Mouse (Mus musculus) heart, embryonic 10.5 days (tissue): ENCODE data around the gene A4galt. TPM values are rescaled to one million over a fixed set of nuclear protein-coding genes. Genes with fewer than 3 reads are reported as not detected.

Experiments
- DNase-seq: peaks from one replicate; pipeline ENCODE4 v3.0.0-alpha.2; 2017; ENCODE audit warnings: low spot score
- H3K27ac ChIP-seq: fragments of 300-500 bp; sonication (generic); 2 replicates; pipeline ENCODE4 v1.5.1; 2016; ENCODE audit warnings: mild to moderate bottlenecking
- H3K27me3 ChIP-seq: fragments of 300-500 bp; sonication (generic); 2 replicates; pipeline ENCODE4 v1.6.1; 2016; ENCODE audit warnings: mild to moderate bottlenecking; ENCODE audit not compliant: poor library complexity, insufficient read depth, severe bottlenecking
- H3K36me3 ChIP-seq: fragments of 300-500 bp; sonication (generic); 2 replicates; pipeline ENCODE4 v1.6.1; 2016; ENCODE audit warnings: mild to moderate bottlenecking, moderate library complexity
- H3K4me1 ChIP-seq: fragments of 300-500 bp; sonication (generic); 2 replicates; pipeline ENCODE4 v1.6.1; 2016; ENCODE audit warnings: mild to moderate bottlenecking
- H3K4me3 ChIP-seq: fragments of 300-500 bp; sonication (generic); 2 replicates; pipeline ENCODE4 v1.5.1; 2016; ENCODE audit warnings: mild to moderate bottlenecking, moderate library complexity
- H3K9me3 ChIP-seq: fragments of 300-500 bp; sonication (generic); 2 replicates; pipeline ENCODE4 v1.6.1; 2016; ENCODE audit warnings: mild to moderate bottlenecking, moderate library complexity
- WGBS: fragments of 180-500 bp; shearing (Covaris S2); methylation state at CpG from one replicate; pipeline ENCODE4 v1.1.7; 2016; 5-methylcytosine and 5-hydroxymethylcytosine counted together
- polyA plus RNA-seq: library from polyadenylated mRNA; unstranded; fragments of >200 nt; fragmentation: Nextera tagmentation; extraction: Ambion mirVana; gene quantifications from 2 replicates; pipeline ENCODE4 v1.2.1, GENCODE M21; 2016

Gene A4galt
- polyA plus RNA-seq, 1 experiment from 2014 or later: not detected

DNA sequence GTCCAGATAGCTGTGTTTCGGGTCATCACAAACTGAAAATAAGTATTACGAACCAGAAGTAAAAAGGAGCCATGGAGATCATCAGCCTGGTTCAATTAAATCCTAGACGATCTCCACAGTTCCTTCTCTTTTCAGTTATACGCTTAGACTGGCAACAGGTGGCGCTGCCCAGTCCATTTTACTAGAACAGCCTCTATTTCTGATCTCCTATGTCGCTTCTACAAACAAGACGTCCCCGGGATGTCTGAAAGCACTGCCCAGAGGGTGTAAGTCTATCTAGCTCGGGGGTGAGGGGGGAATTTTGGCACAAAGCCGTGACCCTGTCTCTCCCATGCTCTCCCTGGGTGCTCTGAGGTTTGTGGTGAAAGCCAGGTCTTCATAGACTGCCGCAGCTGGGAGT lies 41.3 kb downstream of the A4galt start:
- Histone ChIP-seq H3K27ac (no peak overlapping the region), H3K27me3 (peaks cover 12% of the 10 kb centered on the region; the same call in 1 of the 2 replicates), H3K36me3 (no peaks in the 10 kb centered on the region), H3K9me3 (no peaks in the 10 kb centered on the region), H3K4me1 (peaks cover 10% of the 10 kb centered on the region), H3K4me3 (peak overlapping the region; percentile 37)
- 20% methylated on average over 11 of the region's 11 CpGs for WGBS
- DNase-seq: no peak

DNA sequence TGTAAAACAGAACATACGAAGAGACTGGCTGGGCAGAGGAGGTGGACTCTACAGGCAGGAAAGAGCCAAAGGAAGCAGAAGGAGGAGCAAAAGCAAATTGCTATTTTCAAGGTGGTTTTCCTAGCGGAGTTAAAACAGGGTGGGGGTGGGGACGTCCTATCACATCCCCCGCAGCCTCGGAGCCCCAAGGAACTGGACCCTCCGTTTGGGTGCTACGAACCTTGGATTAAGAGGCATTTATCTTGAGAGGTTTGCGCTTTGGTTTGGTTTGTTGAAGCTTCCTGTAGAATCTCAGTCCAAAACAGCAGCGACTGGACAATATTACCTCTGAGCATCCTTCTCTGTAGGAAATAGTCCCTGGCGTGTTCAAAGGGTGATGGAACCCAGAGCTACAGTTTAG lies 41.9 kb downstream of the A4galt start:
- Histone ChIP-seq H3K9me3 (no peaks in the 10 kb centered on the region), H3K4me1 (peaks cover 15% of the 10 kb centered on the region), H3K36me3 (no peaks in the 10 kb centered on the region), H3K27ac (no peak overlapping the region), H3K27me3 (peaks cover 12% of the 10 kb centered on the region; the same call in 1 of the 2 replicates), H3K4me3 (peak overlapping the region; percentile 37)
- no peak for DNase-seq
- WGBS: 10% methylated on average over 10 of the region's 10 CpGs

DNA sequence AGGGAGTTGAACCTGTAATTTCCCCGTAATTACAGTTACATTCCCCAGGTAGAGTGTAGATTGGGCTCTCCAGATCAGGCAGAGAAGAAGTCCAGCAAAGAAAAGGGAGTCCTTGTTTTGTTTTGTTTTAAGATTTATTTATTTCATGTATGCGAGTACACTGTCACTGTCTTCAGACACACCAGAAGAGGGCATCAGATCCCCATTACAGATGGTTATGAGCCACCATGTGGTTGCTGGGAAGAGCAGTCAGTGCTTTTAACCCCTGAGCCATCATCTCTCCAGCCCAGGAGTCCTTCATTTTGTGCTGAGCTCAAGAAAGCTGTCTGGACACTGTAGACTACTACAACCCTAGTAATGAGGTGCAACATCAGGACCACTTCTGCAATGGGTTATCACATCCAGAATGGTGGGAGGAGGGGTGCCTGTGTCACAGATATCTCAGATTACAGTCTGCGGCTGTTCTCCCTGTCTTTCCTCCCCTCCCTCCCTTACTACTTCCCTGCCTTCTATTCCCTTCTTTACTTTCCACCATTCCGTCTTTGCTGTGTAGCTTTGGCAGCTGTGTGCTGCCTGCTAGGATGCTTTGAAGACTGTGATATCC lies 42.4 kb downstream of the A4galt start:
- 37% methylated on average over 4 of the region's 4 CpGs for WGBS
- DNase-seq: no peak
- no peak overlapping the region for H3K27ac ChIP-seq
- no peaks in the 10 kb centered on the region for H3K36me3 ChIP-seq
- peak overlapping the region; percentile 37; the same call in 1 of the 2 replicates for H3K4me3 ChIP-seq
- H3K9me3 ChIP-seq: no peaks in the 10 kb centered on the region
- peaks cover 12% of the 10 kb centered on the region; the same call in 1 of the 2 replicates for H3K27me3 ChIP-seq
- H3K4me1 ChIP-seq: peaks cover 20% of the 10 kb centered on the region

DNA sequence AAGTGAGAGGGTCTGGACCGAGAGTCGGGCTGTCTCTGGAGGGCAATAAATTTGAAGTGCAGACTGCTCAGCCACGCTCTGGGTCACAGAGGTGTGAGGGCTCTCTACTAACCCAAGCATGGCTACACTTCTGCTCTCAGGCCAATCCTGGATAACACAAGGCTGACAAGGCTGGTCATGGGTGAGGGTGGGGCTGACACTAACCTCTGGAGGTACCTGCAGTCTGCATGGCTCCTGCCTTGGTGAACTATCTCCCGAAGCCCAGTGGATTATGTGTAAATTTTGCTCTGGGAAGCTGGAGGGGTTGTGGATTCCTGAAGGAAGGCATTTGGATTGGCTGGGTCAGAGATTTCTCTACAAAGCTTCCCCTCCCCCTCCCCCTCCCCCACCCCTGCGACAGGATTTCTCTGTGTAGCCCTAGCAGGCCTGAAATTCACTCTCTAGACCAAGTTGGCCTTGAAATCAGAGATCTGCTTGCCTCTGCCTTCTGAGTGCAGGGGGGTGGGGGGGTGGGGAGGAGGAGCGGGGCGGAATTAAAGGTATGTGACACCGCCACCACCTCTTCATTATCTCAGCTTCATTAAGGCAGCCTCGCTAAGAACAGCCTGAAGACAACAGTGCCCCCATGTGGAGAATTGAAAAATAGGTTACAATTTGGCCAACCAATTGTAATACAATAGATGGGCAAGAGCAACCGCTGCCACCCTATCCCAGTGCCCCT lies 46.7 kb downstream of the A4galt start:
- Histone ChIP-seq H3K27me3 (peaks cover 12% of the 10 kb centered on the region; the same call in 1 of the 2 replicates), H3K4me3 (peak overlapping the region; percentile 40; the same call in 1 of the 2 replicates), H3K9me3 (no peaks in the 10 kb centered on the region), H3K36me3 (no peaks in the 10 kb centered on the region), H3K27ac (no peak overlapping the region), H3K4me1 (peaks cover 26% of the 10 kb centered on the region)
- WGBS: 32% methylated on average over 10 of the region's 10 CpGs
- no peak for DNase-seq

DNA sequence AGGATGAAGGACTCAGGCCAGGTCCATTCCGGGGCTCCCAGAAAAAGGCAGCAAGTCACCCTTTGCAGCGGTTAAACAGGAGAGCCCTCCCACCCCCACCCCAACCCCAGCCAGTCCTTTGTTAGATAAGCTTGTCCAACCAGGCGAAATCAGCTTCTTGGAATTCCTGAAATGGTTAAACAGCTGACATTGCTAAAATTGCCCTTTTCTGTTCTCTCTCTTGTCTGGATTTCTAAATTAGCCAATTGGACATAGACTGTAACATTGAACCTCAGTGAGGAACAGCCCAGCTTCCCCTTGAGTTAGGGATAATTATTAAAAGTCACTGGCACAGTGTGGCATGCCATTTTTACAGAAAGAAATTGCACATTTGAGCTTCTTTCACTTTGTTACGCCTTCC lies 49.2 kb downstream of the A4galt start:
- Histone ChIP-seq H3K27me3 (no peaks in the 10 kb centered on the region), H3K36me3 (no peaks in the 10 kb centered on the region), H3K4me3 (no peak overlapping the region), H3K9me3 (no peaks in the 10 kb centered on the region), H3K27ac (0 out of 2 replicates have a peak overlapping the region, but pooled peaks have one; percentile 2), H3K4me1 (peaks cover 18% of the 10 kb centered on the region)
- no peak for DNase-seq
- 38% methylated on average over 4 of the region's 4 CpGs for WGBS

DNA sequence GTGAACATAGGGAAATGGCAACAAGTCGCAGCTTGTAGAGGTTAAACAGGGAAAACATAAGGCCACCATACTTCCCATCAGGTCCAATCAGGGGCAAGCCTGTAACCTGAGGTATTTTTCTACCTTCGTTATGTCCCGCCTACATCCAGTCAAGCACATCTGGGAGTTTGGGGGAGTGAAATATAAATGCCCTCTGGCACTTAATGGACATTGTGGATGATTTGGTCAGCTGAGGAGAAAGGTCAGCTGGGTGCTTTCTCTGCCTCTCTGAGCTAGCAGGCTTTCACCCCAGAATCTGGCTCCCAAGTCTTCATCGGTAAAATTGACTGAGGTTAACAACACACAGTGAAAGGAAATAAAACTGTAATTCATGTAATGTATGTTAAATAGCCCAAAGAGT lies 58.2 kb downstream of the A4galt start:
- no peaks in the 10 kb centered on the region for H3K9me3 ChIP-seq
- H3K4me3 ChIP-seq: no peak overlapping the region
- DNase-seq: no peak
- no peak overlapping the region for H3K27ac ChIP-seq
- no peaks in the 10 kb centered on the region for H3K27me3 ChIP-seq
- H3K36me3 ChIP-seq: no peaks in the 10 kb centered on the region
- no peaks in the 10 kb centered on the region for H3K4me1 ChIP-seq
- WGBS: 88% methylated on average over 4 of the region's 4 CpGs

DNA sequence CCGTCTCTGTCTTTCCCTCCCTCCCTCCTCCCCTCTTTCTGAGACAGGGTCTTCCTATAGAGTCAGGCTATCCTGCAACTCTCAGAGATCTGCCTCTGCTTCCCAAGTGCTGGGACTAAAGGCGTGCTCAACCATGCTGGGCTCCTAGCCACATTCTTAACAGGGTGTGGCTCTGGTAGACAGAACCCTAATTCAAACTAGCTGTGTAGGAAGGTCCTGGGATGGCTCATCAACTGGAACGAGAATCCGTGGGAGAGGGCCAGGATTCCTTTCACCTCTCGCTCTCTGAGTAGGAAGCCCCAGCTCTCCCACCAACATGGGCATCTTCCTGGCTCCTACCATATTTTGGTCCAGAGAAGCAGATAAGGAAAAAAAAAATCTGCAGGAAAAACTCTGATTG lies 69.2 kb downstream of the A4galt start:
- DNase-seq: no peak
- WGBS: 74% methylated on average over 5 of the region's 5 CpGs
- Histone ChIP-seq H3K4me3 (no peak overlapping the region), H3K27me3 (no peaks in the 10 kb centered on the region; the same call in 1 of the 2 replicates), H3K4me1 (peaks cover 8% of the 10 kb centered on the region), H3K27ac (no peak overlapping the region), H3K36me3 (no peaks in the 10 kb centered on the region), H3K9me3 (no peaks in the 10 kb centered on the region)

DNA sequence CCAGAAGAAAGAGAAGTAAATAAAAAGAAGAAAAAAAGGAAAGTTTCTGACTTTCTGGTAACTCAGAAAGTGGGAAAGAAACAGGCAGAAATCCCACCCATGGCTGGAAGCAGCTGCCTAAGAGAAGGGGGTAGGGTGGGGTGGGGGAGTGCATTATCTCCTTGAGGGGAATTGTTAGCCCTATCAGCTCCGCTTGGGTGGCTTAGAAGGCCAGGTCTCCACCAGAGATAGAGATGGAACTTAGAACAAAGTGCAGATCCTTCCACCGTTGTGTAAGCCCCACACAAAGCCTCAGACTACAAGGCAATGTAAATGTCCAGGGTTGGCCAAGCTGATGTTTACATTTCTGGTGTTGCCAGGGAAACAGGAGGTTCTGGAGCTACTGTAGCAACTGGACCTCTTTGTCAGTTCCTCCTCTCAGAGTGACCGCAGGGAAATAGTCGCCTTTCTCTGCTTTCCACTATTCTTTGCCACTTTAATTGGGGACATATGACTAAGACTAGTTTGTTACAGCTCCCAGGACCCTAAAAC lies 69.7 kb downstream of the A4galt start:
- Histone ChIP-seq H3K9me3 (no peaks in the 10 kb centered on the region), H3K36me3 (no peaks in the 10 kb centered on the region), H3K4me1 (peaks cover 8% of the 10 kb centered on the region), H3K27ac (no peak overlapping the region), H3K27me3 (no peaks in the 10 kb centered on the region; the same call in 1 of the 2 replicates), H3K4me3 (no peak overlapping the region)
- 42% methylated on average over 4 of the region's 4 CpGs for WGBS
- DNase-seq: peak; percentile 76

DNA sequence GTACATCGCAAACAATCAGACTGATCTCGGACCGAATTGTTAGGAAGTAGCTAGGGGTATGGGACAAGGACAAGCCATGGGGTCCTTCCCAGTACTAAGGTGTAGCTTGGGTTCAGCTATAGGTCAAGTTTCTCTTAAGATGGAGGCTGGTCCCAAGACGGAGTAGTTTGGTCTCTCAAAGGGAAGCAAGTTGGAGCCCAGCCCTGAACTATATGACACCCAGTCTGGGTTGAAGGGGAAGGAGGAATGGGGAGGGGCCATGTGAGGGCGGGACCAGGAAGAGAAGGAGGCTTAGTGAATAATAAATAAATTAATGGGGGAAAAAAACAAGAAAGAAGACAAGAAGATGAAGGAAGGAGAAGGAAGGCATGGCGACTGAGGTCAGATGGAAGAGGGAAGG lies 71.6 kb downstream of the A4galt start:
- Histone ChIP-seq H3K9me3 (no peaks in the 10 kb centered on the region), H3K4me1 (peaks cover 8% of the 10 kb centered on the region), H3K4me3 (no peak overlapping the region), H3K27me3 (no peaks in the 10 kb centered on the region; the same call in 1 of the 2 replicates), H3K27ac (no peak overlapping the region), H3K36me3 (no peaks in the 10 kb centered on the region)
- DNase-seq: no peak
- WGBS: 83% methylated on average over 6 of the region's 6 CpGs

Other genes with a start within 250 kb of the A4galt start
- 2.0 and 3.4 TPM in 2 replicates for gene Nfam1, start 218.5 kb downstream of the A4galt start, polyA plus RNA-seq
- gene Serhl, start 162.3 kb downstream of the A4galt start, polyA plus RNA-seq: 57.6 and 75.6 TPM in 2 replicates
- gene Rrp7a, start 129.0 kb downstream of the A4galt start, polyA plus RNA-seq: 52.7 and 64.6 TPM in 2 replicates
- gene Poldip3, start 102.4 kb downstream of the A4galt start, polyA plus RNA-seq: 105 and 119 TPM in 2 replicates
- 177 and 178 TPM in 2 replicates for gene Cyb5r3, start 79.2 kb downstream of the A4galt start, polyA plus RNA-seq
- gene Arfgap3, start 98.5 kb upstream of the A4galt start, polyA plus RNA-seq: 25.8 and 27.5 TPM in 2 replicates
- gene Pacsin2, start 212.8 kb upstream of the A4galt start, polyA plus RNA-seq: 81.9 and 82.4 TPM in 2 replicates